Mouse (Mus musculus) forebrain, embryonic 10.5 days (tissue): ENCODE measurements at regions not wholly inside any gene's neighbourhood (a gene's known extent, or its start where the extent isn't known, plus 50 kb on each side); places are given as distances from the start of the nearest gene placed in this dataset.

Experiments
- DNase-seq: peaks from one replicate; pipeline ENCODE4 v3.0.0-alpha.2; 2017; ENCODE audit warnings: low spot score; ENCODE audit errors: extremely low spot score
- H3K27ac ChIP-seq: fragments of 300-500 bp; sonication (generic); 2 replicates; pipeline ENCODE4 v1.5.1; 2016; ENCODE audit warnings: mild to moderate bottlenecking
- H3K27me3 ChIP-seq: fragments of 300-500 bp; sonication (generic); 2 replicates; pipeline ENCODE4 v1.6.1; 2016; ENCODE audit warnings: mild to moderate bottlenecking; ENCODE audit not compliant: poor library complexity, severe bottlenecking
- H3K36me3 ChIP-seq: fragments of 300-500 bp; sonication (generic); replicated peaks from 2 replicates; pipeline ENCODE4 v1.6.1; 2016; ENCODE audit warnings: mild to moderate bottlenecking, moderate library complexity
- H3K4me1 ChIP-seq: fragments of 300-500 bp; sonication (generic); 2 replicates; pipeline ENCODE4 v1.6.1; 2016
- H3K4me3 ChIP-seq: fragments of 300-500 bp; sonication (generic); 2 replicates; pipeline ENCODE4 v1.5.1; 2016; ENCODE audit warnings: mild to moderate bottlenecking, moderate library complexity
- H3K9me3 ChIP-seq: fragments of 300-500 bp; sonication (generic); 2 replicates; pipeline ENCODE4 v1.6.1; 2016; ENCODE audit warnings: mild to moderate bottlenecking, moderate library complexity
- WGBS: fragments of 180-500 bp; shearing (Covaris S2); methylation state at CpG from one replicate; pipeline ENCODE4 v1.1.7; 2016; 5-methylcytosine and 5-hydroxymethylcytosine counted together

- WGBS: 74% methylated on average over 9 of the region's 9 CpGs
- no peak for DNase-seq
- Histone ChIP-seq H3K27me3 (no peaks in the 10 kb centered on the region), H3K27ac (no peak overlapping the region), H3K9me3 (no peaks in the 10 kb centered on the region), H3K36me3 (no peaks in the 10 kb centered on the region), H3K4me1 (0 out of 2 replicates have a peak, but pooled peaks cover 3% of the 10 kb centered on the region), H3K4me3 (no peak overlapping the region)
Measured at GRCm38 (mm10) chr3:34828453-34829206, 178.4 kb downstream of the Sox2 start.

- DNase-seq: no peak
Measured at GRCm38 (mm10) chr3:34836741-34837267, 186.6 kb downstream of the Sox2 start.

GRCm38 (mm10) chr3:34837644-34838332 is 187.6 kb downstream of the Sox2 start:
- WGBS: 63% methylated on average over 11 of the region's 11 CpGs
- Histone ChIP-seq H3K4me3 (no peak overlapping the region), H3K4me1 (peaks cover 45% of the 10 kb centered on the region), H3K27ac (peak overlapping the region; percentile 70), H3K27me3 (peaks cover 4% of the 10 kb centered on the region; the same call in 1 of the 2 replicates), H3K9me3 (no peaks in the 10 kb centered on the region), H3K36me3 (no peaks in the 10 kb centered on the region)
- no peak for DNase-seq

More at GRCm38 (mm10) chr3:34836741-34837267, 186.6 kb downstream of the Sox2 start:
- 75% methylated on average over 8 of the region's 8 CpGs for WGBS
- Histone ChIP-seq H3K27ac (no peak overlapping the region), H3K27me3 (peaks cover 4% of the 10 kb centered on the region; the same call in 1 of the 2 replicates), H3K4me3 (no peak overlapping the region), H3K4me1 (peaks cover 45% of the 10 kb centered on the region), H3K9me3 (no peaks in the 10 kb centered on the region), H3K36me3 (no peaks in the 10 kb centered on the region)

DNA sequence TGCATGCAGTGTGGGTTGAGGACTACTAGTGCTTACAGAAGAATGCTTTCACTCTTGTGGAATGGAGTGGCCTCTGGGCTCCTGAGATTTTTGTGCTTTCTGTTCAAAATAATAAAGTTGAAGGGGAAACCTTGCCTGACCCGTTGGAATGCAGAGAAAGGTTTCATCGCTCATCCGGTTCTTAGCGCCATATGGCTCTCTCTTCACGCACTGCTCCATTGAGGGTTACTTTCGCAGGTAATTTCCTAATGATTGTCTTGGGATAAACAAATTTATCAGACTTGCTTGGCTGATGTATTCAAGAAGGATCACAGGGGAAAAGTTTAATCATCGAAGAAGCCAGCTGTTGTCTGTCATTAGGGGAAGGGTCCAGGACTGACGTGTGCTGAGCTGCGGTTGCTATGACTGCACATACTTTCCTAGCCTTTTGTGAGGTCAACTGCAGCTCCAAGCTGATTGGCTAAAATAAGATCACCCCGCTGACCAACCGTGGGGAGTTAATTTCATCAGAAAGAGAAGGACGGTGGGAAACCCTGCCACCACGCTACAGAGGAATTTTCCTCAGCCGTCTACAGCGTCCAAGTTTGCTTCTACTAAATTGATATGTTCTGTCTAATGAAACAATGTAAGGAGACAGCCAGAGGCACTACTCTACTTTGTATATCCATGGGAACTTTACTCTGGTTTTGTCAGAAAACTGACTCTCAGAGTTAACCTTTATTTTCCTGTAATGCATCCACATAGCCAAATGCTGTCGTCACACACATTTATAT is 210.9 kb downstream of the Sox2 start:
- WGBS: 88% methylated on average over 16 of the region's 16 CpGs
- H3K27me3 ChIP-seq: no peaks in the 10 kb centered on the region
- no peaks in the 10 kb centered on the region for H3K36me3 ChIP-seq
- no peak overlapping the region for H3K4me3 ChIP-seq
- H3K9me3 ChIP-seq: no peaks in the 10 kb centered on the region
- H3K4me1 ChIP-seq: peaks cover 10% of the 10 kb centered on the region
- peak overlapping the region; percentile 31; the same call in 1 of the 2 replicates for H3K27ac ChIP-seq
- DNase-seq: no peak

GRCm38 (mm10) chr3:34868698-34869409 is 218.6 kb downstream of the Sox2 start:
- H3K36me3 ChIP-seq: no peaks in the 10 kb centered on the region
- WGBS: 59% methylated on average over 16 of the region's 16 CpGs
- peak overlapping the region; percentile 56; the same call in 1 of the 2 replicates for H3K27ac ChIP-seq
- no peaks in the 10 kb centered on the region; the same call in 1 of the 2 replicates for H3K27me3 ChIP-seq
- DNase-seq: no peak
- peaks cover 21% of the 10 kb centered on the region for H3K4me1 ChIP-seq
- H3K9me3 ChIP-seq: no peaks in the 10 kb centered on the region
- no peak overlapping the region for H3K4me3 ChIP-seq

- peak overlapping the region; percentile 56 for H3K27ac ChIP-seq
- no peak for DNase-seq
- H3K27me3 ChIP-seq: no peaks in the 10 kb centered on the region; the same call in 1 of the 2 replicates
- H3K4me3 ChIP-seq: no peak overlapping the region
- WGBS: 94% methylated on average over 6 of the region's 6 CpGs
- H3K36me3 ChIP-seq: no peaks in the 10 kb centered on the region
- no peaks in the 10 kb centered on the region for H3K9me3 ChIP-seq
- peaks cover 21% of the 10 kb centered on the region for H3K4me1 ChIP-seq
Measured at GRCm38 (mm10) chr3:34869911-34870310, 219.7 kb downstream of the Sox2 start.

DNA sequence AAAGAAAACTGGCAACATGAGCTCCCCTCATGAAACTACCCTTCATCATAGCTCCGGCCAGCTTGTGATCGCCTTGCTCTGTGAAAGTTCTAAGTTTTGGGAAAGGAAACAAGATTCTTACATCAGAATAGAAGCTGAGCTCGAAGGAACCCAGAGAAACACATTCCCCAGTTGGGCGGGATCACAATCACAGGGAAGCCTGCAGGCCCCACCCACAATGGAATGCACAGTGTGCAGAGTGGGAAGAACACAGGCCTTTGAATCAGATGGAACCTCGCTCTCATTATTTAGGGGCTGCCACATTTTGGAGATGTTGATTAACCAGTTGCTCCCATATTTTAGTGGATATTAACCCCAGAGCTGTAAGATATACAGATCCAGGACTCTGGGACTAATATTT is 234.9 kb downstream of the Sox2 start:
- Histone ChIP-seq H3K9me3 (no peaks in the 10 kb centered on the region), H3K27me3 (no peaks in the 10 kb centered on the region)
- WGBS: 89% methylated on average over 5 of the region's 5 CpGs

GRCm38 (mm10) chr3:34893381-34893780 is 243.2 kb downstream of the Sox2 start:
- Histone ChIP-seq H3K4me1 (peaks cover 7% of the 10 kb centered on the region; the same call in 1 of the 2 replicates), H3K36me3 (no peaks in the 10 kb centered on the region), H3K9me3 (peaks cover 22% of the 10 kb centered on the region), H3K27me3 (no peaks in the 10 kb centered on the region), H3K4me3 (no peak overlapping the region), H3K27ac (no peak overlapping the region)
- DNase-seq: no peak
- 93% methylated on average over 5 of the region's 5 CpGs for WGBS

More for the DNA sequence above, 234.9 kb downstream of the Sox2 start:
- Histone ChIP-seq H3K4me1 (peaks cover 11% of the 10 kb centered on the region), H3K36me3 (no peaks in the 10 kb centered on the region), H3K4me3 (no peak overlapping the region), H3K27ac (no peak overlapping the region)
- DNase-seq: no peak

DNA sequence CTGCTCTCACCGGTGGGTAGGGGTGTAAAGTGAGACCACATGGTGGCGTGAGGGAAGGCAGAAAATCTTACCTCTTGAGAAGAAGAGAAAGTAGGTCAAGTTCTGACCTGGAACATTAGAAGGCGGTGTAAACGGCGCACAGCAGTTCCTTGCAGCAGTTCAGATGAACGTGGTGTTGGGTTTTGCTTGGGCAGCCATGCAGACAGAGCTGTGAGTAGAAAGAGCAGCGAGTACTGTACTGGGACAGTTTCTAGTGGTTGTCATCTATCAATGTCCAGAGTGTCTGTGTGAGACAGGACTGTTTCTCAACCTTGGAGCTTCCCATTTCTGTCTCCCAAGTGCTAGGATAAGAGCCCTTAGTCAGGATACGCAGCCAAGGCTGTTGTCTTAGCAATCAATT is 252.9 kb downstream of the Sox2 start:
- DNase-seq: no peak
- Histone ChIP-seq H3K4me3 (no peak overlapping the region), H3K9me3 (no peaks in the 10 kb centered on the region), H3K27me3 (no peaks in the 10 kb centered on the region), H3K36me3 (no peaks in the 10 kb centered on the region), H3K27ac (no peak overlapping the region), H3K4me1 (no peaks in the 10 kb centered on the region)
- WGBS: 89% methylated on average over 8 of the region's 8 CpGs

- H3K9me3 ChIP-seq: no peaks in the 10 kb centered on the region
- no peak overlapping the region for H3K4me3 ChIP-seq
- H3K27me3 ChIP-seq: no peaks in the 10 kb centered on the region
- no peak for DNase-seq
- no peaks in the 10 kb centered on the region for H3K36me3 ChIP-seq
- 89% methylated on average over 5 of the region's 5 CpGs for WGBS
- no peak overlapping the region for H3K27ac ChIP-seq
- no peaks in the 10 kb centered on the region for H3K4me1 ChIP-seq
Measured at GRCm38 (mm10) chr3:34908489-34908888, 258.3 kb downstream of the Sox2 start.

GRCm38 (mm10) chr3:34909350-34909749 is 259.1 kb downstream of the Sox2 start:
- WGBS: 88% methylated on average over 3 of the region's 3 CpGs
- DNase-seq: no peak
- H3K4me1 ChIP-seq: no peaks in the 10 kb centered on the region
- H3K27ac ChIP-seq: no peak overlapping the region
- H3K4me3 ChIP-seq: no peak overlapping the region
- no peaks in the 10 kb centered on the region for H3K9me3 ChIP-seq
- H3K27me3 ChIP-seq: no peaks in the 10 kb centered on the region
- H3K36me3 ChIP-seq: no peaks in the 10 kb centered on the region
